Mouse (Mus musculus) ES-Bruce4 (cell line): ENCODE measurements at regions not wholly inside any gene's neighbourhood (a gene's known extent, or its start where the extent isn't known, plus 50 kb on each side); places are given as distances from the start of the nearest gene placed in this dataset.

Source experiments
- CTCF ChIP-seq: IDR thresholded peaks from one replicate; pipeline ENCODE4 v1.8.1; 2011; ENCODE audit warnings: low read depth, low read length
- POLR2A ChIP-seq: IDR thresholded peaks from one replicate; pipeline ENCODE4 v1.8.1; 2011; ENCODE audit warnings: low read length; ENCODE audit not compliant: insufficient read depth

DNA sequence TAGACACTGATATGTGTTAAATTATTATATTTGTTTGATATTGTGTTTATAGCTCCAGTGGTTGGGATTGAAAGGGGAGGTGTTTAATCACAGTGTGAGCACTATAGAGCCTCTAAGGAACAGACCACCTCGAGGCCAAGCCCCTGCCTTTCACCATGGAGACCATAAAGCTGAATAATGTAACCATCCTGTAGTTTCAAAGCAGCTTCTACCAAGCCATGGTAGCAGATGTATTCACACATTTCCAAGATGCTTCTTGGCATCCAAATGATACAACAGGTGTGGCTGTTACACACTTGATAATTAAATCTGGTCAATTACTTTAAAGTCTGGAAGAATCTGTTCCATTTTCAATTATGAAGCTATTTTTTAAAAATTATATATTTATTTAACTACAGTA is 341.7 kb upstream of the Klf6 start:
- TF ChIP-seq POLR2A (no peak), CTCF (no peak)
